Mouse (Mus musculus): ENCODE data around the gene Rasip1.
A peak's percentile ranks its signal among the peaks of the same experiment; 100 is the strongest.

Gene Rasip1

DNA sequence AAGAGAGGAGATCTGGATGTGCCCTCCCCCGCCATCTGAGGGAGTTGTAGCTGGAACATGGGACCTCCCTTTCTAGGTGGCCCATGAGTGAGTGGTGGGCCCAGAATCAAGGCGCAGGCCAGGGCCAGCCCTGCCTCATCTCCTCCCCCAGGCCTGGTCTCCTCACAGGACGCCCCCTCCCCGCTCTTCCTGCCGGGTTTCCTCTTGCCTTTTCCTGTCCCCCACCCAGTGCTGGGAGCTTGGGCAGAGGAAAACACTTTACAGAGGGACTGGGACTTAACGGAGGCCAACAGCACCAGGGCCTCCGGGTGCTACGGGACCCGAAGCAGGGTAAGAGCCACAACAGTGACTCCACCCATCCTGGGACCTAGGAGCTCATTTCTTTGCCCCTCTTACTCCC lies at the start of gene Rasip1:
Gene Rasip1, plus strand, starts transcription at position 228 of the 400 bp plus-strand sequence.
- no peak for DNase-seq (ENCODE audit: low spot score)

DNA sequence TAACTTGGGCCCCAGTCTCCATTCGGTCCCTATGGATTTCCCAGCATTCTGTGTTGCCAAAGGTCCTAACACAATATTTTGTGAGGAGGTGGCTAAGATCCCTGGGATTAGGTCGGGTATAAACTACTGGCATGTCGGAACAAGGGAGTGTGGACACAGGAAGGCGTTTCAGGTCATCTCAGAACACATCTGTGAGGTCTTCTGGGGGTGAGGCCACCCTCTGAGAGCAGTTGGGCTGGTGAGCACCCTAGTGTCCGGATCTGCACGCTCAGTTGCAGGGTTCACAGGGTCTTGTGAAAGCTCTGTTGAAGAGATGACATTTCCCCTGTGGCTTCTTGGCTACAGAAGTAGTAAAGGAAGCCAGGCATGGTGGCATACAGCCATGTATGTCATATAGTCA lies 41.4 kb upstream of the Rasip1 start:
- no peak for DNase-seq (ENCODE audit: low spot score)

DNA sequence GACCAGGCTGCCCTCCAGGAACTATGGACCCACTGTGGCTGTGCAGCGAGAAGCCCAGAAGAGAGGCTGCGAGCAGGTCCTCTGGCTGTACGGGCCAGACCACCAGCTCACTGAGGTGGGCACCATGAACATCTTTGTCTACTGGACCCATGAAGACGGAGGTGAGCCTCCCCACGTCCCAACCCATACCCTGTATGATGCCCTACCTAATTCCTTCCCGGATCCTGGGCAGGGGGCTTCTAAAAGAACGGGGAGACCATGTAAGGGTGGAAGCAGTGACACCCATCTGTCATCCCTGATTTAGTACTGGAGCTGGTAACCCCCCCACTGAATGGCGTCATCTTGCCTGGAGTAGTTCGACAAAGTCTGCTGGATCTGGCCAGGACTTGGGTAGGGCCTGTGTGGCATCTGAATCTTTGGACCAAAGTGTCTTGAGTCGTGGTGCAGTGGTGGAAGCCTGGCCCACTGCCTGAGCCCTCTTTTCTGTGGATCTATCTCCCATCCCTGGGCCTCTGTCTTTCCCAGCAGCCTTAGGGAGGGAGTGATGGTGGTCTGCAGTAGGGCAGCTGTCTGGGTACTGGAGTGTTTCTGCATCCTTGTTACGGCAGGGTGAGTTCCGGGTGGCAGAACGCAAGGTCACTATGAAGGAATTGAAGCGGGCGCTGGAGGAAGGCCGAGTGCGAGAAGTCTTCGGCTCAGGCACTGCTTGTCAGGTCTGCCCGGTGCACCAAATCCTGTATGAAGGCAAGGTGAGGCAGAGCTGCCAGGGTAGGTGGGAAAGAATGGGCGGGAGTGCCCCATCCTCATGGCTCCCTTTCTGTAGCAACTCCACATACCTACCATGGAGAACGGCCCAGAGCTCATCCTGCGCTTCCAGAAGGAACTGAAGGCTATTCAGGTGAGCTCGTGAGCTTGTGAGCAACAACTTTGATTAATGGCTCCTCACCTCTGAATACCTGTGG lies 39.4 kb upstream of the Rasip1 start:
- no peak for DNase-seq (ENCODE audit: low spot score)

DNA sequence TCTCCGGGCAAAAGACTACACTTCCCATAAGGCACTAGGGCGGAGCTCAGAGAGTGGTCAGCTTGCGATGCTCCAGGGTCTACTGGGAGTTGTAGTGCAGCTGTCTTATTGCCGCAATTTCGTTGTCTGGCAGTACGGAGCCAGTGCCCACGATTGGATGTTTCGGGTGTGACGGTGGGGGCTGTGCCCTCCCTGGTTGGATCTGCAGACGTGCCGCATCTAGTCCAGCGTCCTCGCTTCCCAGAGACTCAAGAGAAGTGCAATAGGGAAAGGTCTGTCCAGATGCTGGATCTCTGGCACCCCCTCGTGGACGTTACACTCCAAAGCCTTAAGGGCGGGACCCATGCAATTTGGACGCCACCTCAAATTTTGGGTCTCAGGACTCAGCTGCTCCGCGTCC lies 38.1 kb upstream of the Rasip1 start:
- peak; percentile 93 for DNase-seq (ENCODE audit: low spot score)

DNA sequence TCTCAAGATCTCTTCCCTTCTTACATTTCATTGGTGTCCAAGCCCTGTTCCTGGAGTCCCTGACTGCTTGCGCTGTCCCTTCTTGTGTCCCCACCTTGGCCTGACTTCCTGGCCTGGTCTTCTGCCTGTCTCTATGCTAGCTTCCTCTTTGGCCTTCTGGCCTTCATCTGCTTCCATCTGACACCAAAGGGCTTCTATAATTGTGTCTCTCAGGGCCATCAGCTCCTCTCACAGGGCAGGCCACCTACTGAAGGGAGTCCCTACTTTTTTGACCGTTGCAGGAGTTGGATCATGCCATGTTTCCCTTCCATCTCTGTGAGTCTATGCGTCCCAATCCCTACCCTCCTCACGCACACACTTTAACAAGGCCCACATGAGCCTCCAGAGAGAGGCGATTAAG lies 37.4 kb upstream of the Rasip1 start:
- no peak for DNase-seq (ENCODE audit: low spot score)

DNA sequence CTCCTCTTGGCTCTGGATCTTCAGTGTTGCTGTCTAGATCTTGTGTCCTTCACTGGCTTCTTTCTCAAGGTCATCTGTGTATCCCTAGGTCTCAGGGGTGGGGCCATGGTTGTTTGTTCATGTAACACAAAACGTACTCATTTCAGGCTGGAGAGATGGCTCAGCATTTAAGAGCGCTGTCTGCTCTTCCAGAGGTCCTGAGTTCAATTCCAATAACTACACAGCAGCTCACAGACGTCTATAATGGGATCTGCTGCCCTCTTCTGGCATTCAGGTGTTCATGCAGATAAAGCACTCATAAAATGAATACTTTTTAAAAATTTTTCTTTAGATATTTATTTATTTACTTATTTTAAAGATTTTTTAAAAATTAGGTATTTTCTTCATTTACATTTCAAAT lies 36.4 kb upstream of the Rasip1 start:
- no peak for DNase-seq (ENCODE audit: low spot score)

DNA sequence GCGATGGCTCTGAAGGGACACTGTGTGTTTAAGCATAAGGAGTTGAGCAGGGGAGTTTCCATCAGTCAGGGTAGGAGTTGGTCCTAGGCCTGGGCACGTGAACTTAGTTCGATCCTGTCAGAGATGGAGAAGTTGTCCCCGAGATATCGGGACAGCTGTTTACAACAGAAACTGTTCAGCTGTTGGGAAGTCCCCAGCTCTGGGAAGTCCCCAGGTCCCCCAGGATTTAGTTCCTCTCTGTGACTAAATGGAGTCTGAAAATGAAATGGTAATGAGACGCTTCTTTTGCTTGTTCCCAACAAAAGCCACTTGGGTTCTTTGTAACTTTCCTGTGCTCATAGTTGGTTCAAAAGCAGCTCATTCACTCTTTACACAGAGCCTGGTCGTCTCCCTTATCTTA lies 35.4 kb upstream of the Rasip1 start:
- DNase-seq (ENCODE audit: low spot score): no peak

DNA sequence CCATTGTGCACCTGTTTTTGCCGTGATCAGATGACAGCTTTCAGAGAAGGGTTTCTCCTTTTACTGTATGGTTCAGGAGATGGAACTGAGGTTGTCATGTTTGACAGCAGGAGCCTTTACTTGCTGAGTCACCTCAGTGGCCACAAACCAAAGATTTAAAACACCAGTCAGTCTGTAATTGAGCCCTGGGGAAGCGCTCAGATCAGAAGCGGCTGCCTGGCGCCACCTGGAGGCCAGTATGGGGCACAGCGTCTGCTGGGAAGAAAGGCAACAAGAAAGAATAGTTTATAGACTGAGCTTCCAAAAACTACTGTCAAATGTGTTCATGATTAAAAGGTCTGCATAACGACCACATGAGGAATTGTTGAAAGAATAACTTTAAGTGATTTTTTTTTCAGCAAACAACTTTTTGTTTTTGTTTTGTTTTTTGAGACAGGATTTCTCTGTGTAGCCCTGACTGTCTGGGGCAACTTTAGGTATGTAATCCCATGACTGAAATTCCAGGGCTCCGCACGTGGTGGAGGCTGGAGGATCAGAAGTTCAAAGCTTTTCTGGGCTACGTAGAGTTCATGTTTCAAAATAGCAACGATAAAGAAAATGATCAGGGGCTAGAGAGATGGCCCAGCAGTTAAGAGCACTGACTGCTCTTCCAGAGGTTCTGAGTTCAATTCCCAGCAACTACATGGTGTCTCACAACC lies 34.0 kb upstream of the Rasip1 start:
- peak; percentile 41 for DNase-seq (ENCODE audit: low spot score)

DNA sequence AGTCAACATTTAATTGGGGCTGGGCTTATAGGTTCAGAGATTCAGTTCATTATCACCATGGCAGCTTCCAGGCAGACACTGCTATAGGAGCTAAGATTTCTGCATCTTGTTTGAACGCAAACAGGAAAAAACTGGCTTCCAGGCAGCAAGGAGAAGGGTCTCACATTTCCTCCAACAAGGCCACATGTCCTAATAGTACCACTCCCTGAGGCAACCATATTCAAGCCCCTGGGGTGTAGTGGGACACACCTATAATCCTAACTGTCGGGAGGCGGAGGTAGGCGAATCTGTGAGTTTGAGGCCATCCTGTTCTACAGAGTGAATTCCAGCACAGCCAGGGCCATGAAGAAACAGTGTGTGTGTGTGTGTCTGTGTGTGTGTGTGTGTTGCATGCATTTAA lies 32.1 kb upstream of the Rasip1 start:
- no peak for DNase-seq (ENCODE audit: low spot score)

DNA sequence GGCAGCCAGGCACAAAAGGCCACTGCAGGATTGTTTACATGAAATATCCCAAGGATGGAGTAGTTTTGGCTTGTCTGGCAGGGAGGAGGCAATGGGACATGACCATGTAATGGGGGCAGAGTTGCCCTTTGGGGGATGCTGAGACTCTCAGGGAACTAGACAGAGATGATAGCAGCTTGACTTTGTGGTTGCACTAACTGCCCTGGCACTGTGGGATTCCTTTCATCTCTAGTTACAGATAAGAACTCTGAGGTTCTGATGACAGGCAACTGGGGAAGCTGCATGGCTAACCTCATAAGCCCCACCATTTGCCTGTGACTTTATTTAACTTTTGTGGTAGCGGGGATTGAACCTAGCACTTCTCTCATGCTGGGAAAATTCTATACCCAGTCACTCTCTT lies 31.2 kb upstream of the Rasip1 start:
- no peak for DNase-seq (ENCODE audit: low spot score)

DNA sequence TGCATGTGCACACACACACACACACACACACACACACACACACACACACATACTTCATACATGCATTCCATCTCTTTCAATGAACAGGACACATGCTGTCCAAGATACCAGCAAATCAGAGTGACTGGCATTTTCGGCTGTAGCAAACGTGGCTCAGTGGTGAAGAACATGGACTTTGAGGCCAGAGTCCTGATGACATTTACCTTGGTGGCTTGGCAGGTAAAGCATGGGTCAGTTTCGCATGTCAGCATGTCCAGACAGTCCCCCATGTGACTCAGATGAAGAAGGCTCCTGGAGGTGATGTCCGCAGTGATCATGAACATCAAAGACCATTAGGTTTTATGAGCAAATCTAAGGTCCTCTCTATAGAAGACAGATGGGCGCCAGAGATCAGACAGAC lies 30.3 kb upstream of the Rasip1 start:
- no peak for DNase-seq (ENCODE audit: low spot score)

DNA sequence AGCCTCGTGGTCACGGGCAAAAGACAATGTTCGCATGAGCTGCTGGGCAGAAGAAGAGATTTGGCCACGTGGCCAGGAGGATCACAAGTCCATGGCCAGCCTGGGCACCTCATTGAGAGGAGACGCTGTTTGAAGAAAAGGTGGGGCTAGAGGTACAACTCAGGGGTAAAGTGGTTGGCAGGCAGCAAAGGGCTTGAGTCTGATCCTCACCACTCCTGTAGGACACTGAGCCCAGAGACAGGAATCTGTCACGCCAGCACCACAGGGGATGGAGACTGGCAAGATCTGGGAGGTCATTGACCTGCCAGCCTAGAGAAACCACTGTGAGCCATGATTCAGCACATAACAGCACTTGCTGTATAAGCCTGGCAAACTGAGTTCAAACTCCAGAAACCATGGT lies 29.8 kb upstream of the Rasip1 start:
- no peak for DNase-seq (ENCODE audit: low spot score)

DNA sequence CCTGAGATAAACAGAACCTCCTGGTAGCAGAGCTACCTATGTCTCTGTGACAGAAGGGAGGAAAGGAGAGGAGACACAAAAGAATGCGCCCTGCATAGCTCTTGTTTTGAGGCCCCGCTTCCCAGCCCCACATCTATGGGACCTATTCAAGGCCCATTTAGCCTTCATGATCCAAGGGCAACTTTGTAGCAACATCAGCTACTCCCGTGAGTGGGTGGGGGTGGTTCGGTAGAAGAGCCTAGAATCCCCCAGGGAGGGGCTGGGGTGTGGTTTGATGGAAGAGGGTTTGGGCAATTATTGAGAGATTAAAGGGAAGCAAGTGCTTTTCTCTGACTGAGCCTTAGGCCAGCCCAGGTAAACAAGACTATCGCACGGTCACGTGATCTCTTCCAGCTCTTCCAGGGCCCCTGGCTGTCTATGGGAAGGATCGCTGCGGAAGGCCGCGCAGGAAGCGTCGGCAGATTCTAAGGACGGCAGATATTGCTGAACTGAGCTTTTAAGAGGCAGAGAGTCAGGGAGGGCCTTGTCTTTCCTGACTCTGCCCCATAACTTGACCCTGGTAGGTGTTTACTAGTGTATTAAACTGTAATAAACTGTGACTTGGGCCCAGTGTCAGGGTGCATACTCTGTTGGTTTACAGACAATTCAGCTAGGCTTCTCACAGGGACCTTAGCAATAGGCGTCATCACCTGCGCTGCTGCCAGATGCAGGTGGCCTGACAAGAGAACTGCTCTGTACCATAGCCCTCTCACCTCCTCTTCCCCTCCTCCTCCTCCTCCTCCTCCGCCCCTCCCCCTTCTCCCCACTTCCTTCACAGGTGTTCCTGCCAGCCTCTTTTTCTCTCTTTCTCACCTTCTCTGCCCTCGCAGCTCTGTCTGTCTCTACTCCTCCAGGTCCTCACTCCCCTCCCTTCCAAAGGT lies 28.1 kb upstream of the Rasip1 start:
- no peak for DNase-seq (ENCODE audit: low spot score)

DNA sequence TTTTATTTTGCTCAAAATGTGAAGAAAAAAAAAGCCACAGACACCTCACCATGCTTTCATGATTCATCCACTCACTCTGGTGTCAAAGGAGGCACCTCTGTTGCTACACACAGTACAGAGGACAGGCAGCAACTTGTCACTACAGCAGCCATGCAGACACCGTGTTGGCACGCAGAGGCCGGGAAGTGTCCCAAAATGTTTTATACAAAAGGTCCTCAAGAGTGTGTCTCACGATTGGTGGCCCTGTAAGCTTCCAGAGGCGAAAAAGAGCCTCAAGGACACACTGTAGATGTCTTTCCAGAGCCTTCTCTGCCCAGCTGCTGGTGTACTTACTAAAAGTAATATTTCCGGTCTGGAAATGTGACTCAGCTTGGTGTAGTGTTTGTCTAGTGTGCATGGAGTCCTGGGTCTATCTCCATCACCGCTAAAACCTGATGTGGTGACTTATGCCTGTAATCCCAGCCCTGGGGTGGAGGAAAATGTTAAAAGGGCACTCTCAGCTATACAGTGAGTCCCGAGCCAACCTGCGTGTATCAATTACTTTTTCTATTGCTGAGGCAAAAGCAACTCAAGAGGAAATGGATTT lies 21.5 kb upstream of the Rasip1 start:
- DNase-seq (ENCODE audit: low spot score): no peak

DNA sequence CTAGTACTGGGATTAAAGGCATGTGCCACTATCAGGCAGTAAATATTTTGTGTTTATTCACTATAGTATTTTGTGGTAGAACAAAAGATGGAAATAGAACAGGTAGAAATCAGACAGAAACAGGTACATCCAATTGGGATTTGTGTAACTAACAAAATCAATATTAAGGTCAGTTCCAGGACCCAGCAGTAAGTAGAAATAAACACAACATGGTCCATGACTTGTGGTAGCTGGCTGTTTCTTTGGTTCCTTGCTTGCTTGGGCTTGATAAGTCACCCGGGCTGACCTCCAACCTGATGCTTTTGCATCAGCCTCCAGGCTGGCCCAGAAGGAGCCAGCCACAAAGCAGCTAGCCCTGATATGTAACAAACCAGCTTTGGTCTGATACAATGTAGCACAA lies 17.8 kb upstream of the Rasip1 start:
- DNase-seq (ENCODE audit: low spot score): no peak

DNA sequence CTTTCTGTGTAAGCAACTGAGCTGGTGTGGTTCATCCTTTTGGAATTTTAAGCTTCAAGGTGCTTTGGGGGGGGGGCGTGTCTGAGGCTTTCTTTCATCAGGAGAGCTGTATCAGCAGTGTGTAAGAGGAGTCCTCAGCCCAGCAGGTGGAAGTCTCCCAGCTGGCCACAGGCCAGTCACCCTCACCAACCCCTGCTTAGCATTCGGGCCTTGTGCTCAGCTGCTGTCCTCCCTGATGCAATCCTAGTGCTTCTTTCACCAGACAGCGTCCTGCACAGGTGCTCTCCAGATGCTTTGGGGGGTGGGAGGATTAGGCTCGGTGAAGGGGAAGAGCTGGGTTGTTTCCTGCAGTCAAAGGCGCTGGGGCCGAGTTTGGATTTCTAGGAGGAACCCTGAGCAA lies 11.0 kb upstream of the Rasip1 start:
- DNase-seq (ENCODE audit: low spot score): no peak

DNA sequence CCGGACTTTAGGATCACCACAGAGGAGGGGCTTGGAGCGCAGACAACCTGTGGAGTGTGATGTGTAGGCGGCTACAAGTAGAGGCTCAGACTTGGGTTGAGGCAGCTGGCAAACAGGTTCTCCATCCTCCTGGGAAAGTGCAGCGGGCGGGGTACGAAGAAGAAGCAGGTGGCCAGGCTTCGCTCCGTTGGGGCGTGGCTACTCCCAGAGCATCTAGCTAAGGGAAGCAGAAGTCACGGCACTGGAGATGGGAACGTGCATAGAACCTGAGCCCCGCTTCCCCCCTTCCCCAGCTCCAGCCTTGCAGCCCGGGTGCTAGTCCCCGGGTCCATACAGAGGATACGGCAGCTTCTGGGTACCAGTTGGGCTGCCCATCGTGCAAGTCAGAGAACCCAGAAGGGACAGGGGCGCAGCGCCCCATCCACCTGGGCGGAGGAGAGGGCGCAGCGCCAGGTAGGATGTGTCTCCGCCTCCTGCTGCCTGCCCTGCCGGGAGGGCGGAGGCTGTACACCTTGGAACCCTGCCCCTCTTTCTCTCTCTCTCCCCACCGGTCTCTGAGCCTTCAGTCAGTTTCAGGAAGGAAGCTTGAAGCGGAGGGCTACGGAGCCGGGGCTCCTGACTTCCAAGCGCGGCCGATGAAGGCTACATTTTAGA lies 10.1 kb upstream of the Rasip1 start, which contains the start of gene Fut1:
Gene Fut1, plus strand, starts transcription at position 248 of the 654 bp plus-strand sequence.
- DNase-seq (ENCODE audit: low spot score): no peak

DNA sequence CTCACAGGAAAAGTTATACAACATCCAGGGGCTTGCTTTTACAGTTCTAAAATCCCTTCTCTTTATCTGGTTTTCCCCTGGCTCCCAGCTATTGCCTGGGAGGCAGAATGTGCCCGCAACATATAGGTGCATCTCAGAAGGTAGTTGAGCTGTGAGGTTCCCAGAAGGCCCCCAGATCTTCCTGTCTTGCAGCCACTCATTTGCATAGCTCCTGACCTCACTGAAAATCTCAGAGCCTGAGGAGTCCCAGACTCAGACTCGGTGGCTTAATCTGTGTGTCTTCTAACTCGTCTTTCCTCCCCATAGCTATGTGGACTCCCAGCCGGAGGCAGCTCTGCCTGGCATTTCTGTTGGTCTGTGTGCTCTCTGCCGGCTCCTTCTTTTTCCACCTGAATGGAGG lies 9.0 kb upstream of the Rasip1 start:
- no peak for DNase-seq (ENCODE audit: low spot score)

DNA sequence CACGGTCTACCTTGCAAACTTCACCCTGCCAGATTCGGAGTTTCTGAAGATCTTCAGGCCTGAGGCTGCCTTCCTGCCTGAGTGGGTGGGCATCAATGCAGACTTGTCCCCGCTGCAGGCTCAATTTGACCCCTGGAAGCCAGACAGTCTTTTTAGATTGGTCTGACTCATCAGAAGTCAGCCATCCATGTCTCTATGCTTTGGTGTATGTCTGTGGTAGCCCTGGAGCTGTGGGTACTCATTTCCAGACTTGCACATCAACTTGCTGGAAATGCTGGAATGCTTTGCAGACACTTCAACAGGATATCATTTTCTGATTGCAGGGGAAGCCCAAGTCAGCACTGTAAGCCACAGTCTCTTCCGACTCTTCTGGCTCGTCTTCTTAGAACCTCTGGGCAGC lies 7.7 kb upstream of the Rasip1 start:
- no peak for DNase-seq (ENCODE audit: low spot score)

DNA sequence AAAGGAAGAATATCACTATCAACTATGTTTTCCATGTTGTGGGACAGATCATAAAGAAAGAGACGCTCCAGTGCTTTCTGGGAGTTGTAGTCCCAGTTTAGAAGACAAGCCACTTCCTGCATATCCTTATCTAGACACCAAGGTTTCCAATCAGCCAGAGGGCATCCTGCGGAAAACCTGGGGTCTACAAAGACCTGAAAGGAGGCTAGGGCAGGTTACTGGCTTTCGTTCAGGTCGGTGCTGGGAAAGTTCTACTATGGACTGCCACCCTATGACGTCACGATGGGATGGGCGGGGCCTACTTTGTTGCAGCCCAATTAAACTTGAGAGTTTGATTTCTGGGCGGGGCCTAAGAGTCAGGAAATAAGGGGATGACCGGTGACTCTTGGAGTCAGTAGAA lies 5.8 kb upstream of the Rasip1 start, which contains the start of gene Izumo1:
Gene Izumo1, plus strand, starts transcription at position 369 of the 400 bp plus-strand sequence.
- no peak for DNase-seq (ENCODE audit: low spot score)

DNA sequence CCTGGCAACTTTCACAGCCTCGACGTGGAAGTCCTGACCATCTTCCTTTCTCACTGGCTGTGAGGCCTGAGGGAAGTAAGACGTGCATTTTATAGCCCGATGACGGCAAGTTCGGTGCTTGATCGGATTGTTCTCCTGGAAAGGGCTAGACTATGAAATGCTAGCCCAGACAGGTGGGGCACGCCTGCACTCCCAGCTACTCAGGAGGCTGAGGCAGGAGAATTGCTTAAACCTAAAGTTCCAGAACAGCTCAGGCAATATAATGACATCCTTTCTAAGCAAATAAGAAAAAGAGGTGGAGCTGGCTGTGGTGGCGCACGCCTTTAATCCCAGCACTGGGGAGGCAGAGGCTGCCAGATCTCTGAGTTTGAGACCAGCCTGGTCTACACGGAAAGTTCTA lies 3.8 kb upstream of the Rasip1 start:
- no peak for DNase-seq (ENCODE audit: low spot score)
